10 mouse cellular contexts compared by ENCODE assay signal in genomic region chr17:47813616-47814015, GRCm38 (mm10). TPM values are rescaled to one million over a fixed set of nuclear protein-coding genes. Genes with fewer than 3 reads are reported as not detected.
A peak's percentile ranks its signal among the peaks of the same experiment; 100 is the strongest.
DNase-seq lines count a peak whose midpoint lies in the region; ATAC-seq lines count a peak whose summit lies in the region.
"Had no signal": no experiment of that assay in that cellular context is flagged by ENCODE, and none has a peak within 500 bp of the region (broad histone marks: within the 10 kb centered on the region; RNA-seq: fewer than 3 reads in every experiment).

No protein-coding gene starts in this region.

- no peak overlapping the region for H3K27ac ChIP-seq in forebrain, embryonic 16.5 days (ENCODE audit: low read length)
- H3K27ac ChIP-seq in forebrain, embryonic 12.5 days: no peak overlapping the region
- H3K27ac ChIP-seq in hindbrain, embryonic 16.5 days (ENCODE audit: low read depth, low read length): no peak overlapping the region

- DNase-seq in 416B (ENCODE audit: low read depth): peak; percentile 64
- peak; percentile 76 for DNase-seq in lung, postnatal 10 days
- DNase-seq in spleen, postnatal 14 days (ENCODE audit: low spot score in 2 of 2): no peak
- no peak for DNase-seq in urinary bladder, postnatal 36 days (ENCODE audit: low spot score in 2 of 2)
- DNase-seq: cerebellum, adult 9-10 months; left cerebral cortex, postnatal 4 days had no signal

- no peaks in the 10 kb centered on the region for H3K9me3 ChIP-seq in forebrain, embryonic 16.5 days (ENCODE audit: control insufficient read depth, low read length)
- H3K9me3 ChIP-seq in forebrain, embryonic 12.5 days: no peaks in the 10 kb centered on the region
- no peaks in the 10 kb centered on the region for H3K9me3 ChIP-seq in hindbrain, embryonic 16.5 days (ENCODE audit: control insufficient read depth, low read length)

- 0 out of 2 replicates have a peak, but pooled peaks have one; percentile 6 for ATAC-seq in forebrain, embryonic 16.5 days
- no peak for ATAC-seq in forebrain, embryonic 12.5 days (ENCODE audit: low FRiP score)
- peak; percentile 32; the same call in 1 of the 2 replicates for ATAC-seq in hindbrain, embryonic 16.5 days
- no peak for ATAC-seq in frontal cortex, adult (ENCODE audit: low TSS enrichment)

- H3K4me3 ChIP-seq in forebrain, embryonic 16.5 days (replicated peaks; ENCODE audit: low read length): no peak overlapping the region
- H3K4me3 ChIP-seq in forebrain, embryonic 12.5 days (replicated peaks): no peak overlapping the region
- no peak overlapping the region for H3K4me3 ChIP-seq in hindbrain, embryonic 16.5 days (ENCODE audit: low read length)

- no peak overlapping the region for H3K9ac ChIP-seq in forebrain, embryonic 16.5 days (replicated peaks; ENCODE audit: low read depth, low read length)
- H3K9ac ChIP-seq in forebrain, embryonic 12.5 days: no peak overlapping the region
- no peak overlapping the region for H3K9ac ChIP-seq in hindbrain, embryonic 16.5 days (ENCODE audit: low read depth, low read length)

- H3K4me1 ChIP-seq in forebrain, embryonic 16.5 days (replicated peaks; ENCODE audit: control insufficient read depth, insufficient read depth, low read length): peaks cover 9% of the 10 kb centered on the region; the same call in 1 of the 2 replicates
- peaks cover 21% of the 10 kb centered on the region for H3K4me1 ChIP-seq in forebrain, embryonic 12.5 days
- peaks cover 8% of the 10 kb centered on the region for H3K4me1 ChIP-seq in hindbrain, embryonic 16.5 days (ENCODE audit: control insufficient read depth, insufficient read depth, low read depth, low read length)

- no peaks in the 10 kb centered on the region for H3K27me3 ChIP-seq in forebrain, embryonic 16.5 days (replicated peaks; ENCODE audit: control insufficient read depth, insufficient read depth, low read length)
- peaks cover 38% of the 10 kb centered on the region for H3K27me3 ChIP-seq in forebrain, embryonic 12.5 days
- H3K27me3 ChIP-seq in hindbrain, embryonic 16.5 days (replicated peaks; ENCODE audit: control insufficient read depth, insufficient read depth, low read length): no peaks in the 10 kb centered on the region

- no peak overlapping the region for H3K4me2 ChIP-seq in forebrain, embryonic 16.5 days (ENCODE audit: low read length)
- no peak overlapping the region for H3K4me2 ChIP-seq in forebrain, embryonic 12.5 days
- H3K4me2 ChIP-seq in hindbrain, embryonic 16.5 days (ENCODE audit: low read length): no peak overlapping the region

- WGBS in forebrain, embryonic 16.5 days: 73% methylated on average over 5 of the region's 5 CpGs
- 68% methylated on average over 5 of the region's 5 CpGs for WGBS in forebrain, embryonic 12.5 days
- 72% methylated on average over 5 of the region's 5 CpGs for WGBS in hindbrain, embryonic 16.5 days

- no peaks in the 10 kb centered on the region for H3K36me3 ChIP-seq in forebrain, embryonic 16.5 days (ENCODE audit: control insufficient read depth, insufficient read depth)
- H3K36me3 ChIP-seq in forebrain, embryonic 12.5 days (replicated peaks): no peaks in the 10 kb centered on the region
- no peaks in the 10 kb centered on the region for H3K36me3 ChIP-seq in hindbrain, embryonic 16.5 days (ENCODE audit: control insufficient read depth, insufficient read depth, low read length)

RNA-seq across cellular contexts. Expression of gene Mdfi, which starts 20.9 kb away (rescaled TPM):
- 2.0 and 2.5 TPM in 2 replicates for polyA plus RNA-seq in forebrain, embryonic 16.5 days (2015; fragmentation: Nextera tagmentation; extraction: Ambion mirVana)
- 7.2 and 9.9 TPM in 2 replicates for polyA plus RNA-seq in forebrain, embryonic 12.5 days (2016; fragmentation: Nextera tagmentation; extraction: Ambion mirVana)
- polyA plus RNA-seq in hindbrain, embryonic 16.5 days (2015; fragmentation: Nextera tagmentation; extraction: Ambion mirVana): 2.7 and 3.9 TPM in 2 replicates

Comparison
In these comparisons a context has a peak if more than half of its experiments do, and no peak if none do; other contexts are left out.
1. ATAC-seq: peak in forebrain, embryonic 16.5 days (single experiment) and hindbrain, embryonic 16.5 days (single experiment); none in forebrain, embryonic 12.5 days (single experiment) and frontal cortex, adult (single experiment).
2. DNase-seq: peak in 416B (single experiment) and lung, postnatal 10 days (single experiment); none in spleen, postnatal 14 days (0 of 2) and urinary bladder, postnatal 36 days (0 of 2).